Mouse (Mus musculus) forebrain, embryonic 16.5 days (tissue): ENCODE measurements around the gene 4930404H24Rik. TPM values are rescaled to one million over a fixed set of nuclear protein-coding genes. Genes with fewer than 3 reads are reported as not detected.

ENCODE experiments used
- ATAC-seq: fragments of 200-750 bp; cut with Nextera tagmentation; 2 replicates; pipeline ENCODE4 v1.8.0; 2017; ENCODE audit warnings: mild to moderate bottlenecking, moderate library complexity
- H3K27ac ChIP-seq: fragments of 300-500 bp; sonication (generic); 2 replicates; pipeline ENCODE4 v1.5.1; 2014; ENCODE audit warnings: low read length, control low read depth
- H3K27me3 ChIP-seq: fragments of 300-500 bp; sonication (generic); replicated peaks from 2 replicates; pipeline ENCODE4 v1.6.1; 2014; ENCODE audit warnings: low read length; ENCODE audit not compliant: control insufficient read depth, insufficient read depth
- H3K36me3 ChIP-seq: fragments of 300-500 bp; sonication (generic); 2 replicates; pipeline ENCODE4 v1.6.1; 2014; ENCODE audit not compliant: control insufficient read depth, insufficient read depth
- H3K4me1 ChIP-seq: fragments of 300-500 bp; sonication (generic); replicated peaks from 2 replicates; pipeline ENCODE4 v1.6.1; 2014; ENCODE audit warnings: low read length; ENCODE audit not compliant: control insufficient read depth, insufficient read depth
- H3K4me2 ChIP-seq: fragments of 300-500 bp; sonication (generic); 2 replicates; pipeline ENCODE4 v1.6.1; 2014; ENCODE audit warnings: mild to moderate bottlenecking, low read length, control low read depth
- H3K4me3 ChIP-seq: fragments of 300-500 bp; sonication (generic); replicated peaks from 2 replicates; pipeline ENCODE4 v1.5.1; 2014; ENCODE audit warnings: mild to moderate bottlenecking, low read length, control low read depth
- H3K9ac ChIP-seq: fragments of 300-500 bp; sonication (generic); replicated peaks from 2 replicates; pipeline ENCODE4 v1.6.1; 2014; ENCODE audit warnings: low read depth, low read length, control low read depth
- H3K9me3 ChIP-seq: fragments of 300-500 bp; sonication (generic); 2 replicates; pipeline ENCODE4 v1.6.1; 2016; ENCODE audit warnings: low read length; ENCODE audit not compliant: control insufficient read depth
- WGBS: fragments of 180-500 bp; shearing (Covaris S2); extraction: QIAGEN DNeasy Blood & Tissue Kit; methylation state at CpG from one replicate; pipeline ENCODE4 v1.1.7; 2014; 5-methylcytosine and 5-hydroxymethylcytosine counted together
- polyA plus RNA-seq: library from polyadenylated mRNA; unstranded; fragments of >200 nt; fragmentation: Nextera tagmentation; extraction: Ambion mirVana; gene quantifications from 2 replicates; pipeline ENCODE4 v1.2.1, GENCODE M21; 2015

Gene 4930404H24Rik
- polyA plus RNA-seq, 1 experiment from 2014 or later: not detected

DNA sequence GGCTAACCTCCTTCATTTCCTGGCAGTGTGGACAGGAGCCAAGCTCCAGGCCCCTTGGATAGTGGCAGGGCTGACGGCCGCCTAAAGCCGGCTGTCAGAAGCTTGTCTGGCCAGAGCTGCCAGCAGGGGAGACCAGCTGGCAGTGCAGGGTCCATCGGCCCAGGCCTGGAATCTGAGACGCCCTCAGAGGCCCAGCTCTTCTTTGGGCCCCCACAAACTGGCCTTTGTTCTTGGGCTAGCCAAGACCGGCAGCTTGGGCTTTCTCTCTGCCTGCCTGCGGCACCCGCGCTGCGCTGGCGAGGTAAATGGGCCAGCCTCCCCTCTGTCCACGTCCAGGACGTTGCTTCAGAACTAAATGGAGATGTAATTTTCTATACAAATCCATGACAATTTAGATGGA, 4.3 kb downstream of the 4930404H24Rik start:
- Histone ChIP-seq H3K4me1 (peaks cover 45% of the 10 kb centered on the region), H3K4me3 (no peak overlapping the region), H3K4me2 (no peak overlapping the region), H3K27me3 (no peaks in the 10 kb centered on the region), H3K9ac (peak overlapping the region; percentile 25), H3K9me3 (no peaks in the 10 kb centered on the region), H3K27ac (peak overlapping the region; percentile 68), H3K36me3 (no peaks in the 10 kb centered on the region)
- ATAC-seq: peak; percentile 57
- 13% methylated on average over 13 of the region's 13 CpGs for WGBS

DNA sequence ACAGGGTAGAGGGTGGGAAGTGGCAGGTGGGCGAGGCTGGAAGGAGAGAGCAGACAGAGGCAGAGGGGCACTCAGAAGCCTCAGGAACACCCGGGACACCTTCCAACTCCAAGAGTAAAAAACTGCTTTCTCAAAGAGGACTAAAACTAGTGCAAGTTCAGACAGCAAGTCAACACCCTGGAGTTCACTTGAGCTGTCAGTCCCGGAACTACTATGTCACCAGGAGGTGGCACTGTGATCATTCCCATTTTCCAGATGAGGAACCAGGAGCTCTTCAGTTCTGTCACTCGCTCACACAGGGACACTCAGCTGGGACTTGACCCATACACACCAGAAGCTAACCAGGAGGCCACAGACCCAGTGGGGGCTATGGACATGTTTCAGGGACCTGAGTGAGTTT, 6.6 kb downstream of the 4930404H24Rik start:
- H3K27ac ChIP-seq: no peak overlapping the region
- no peak overlapping the region for H3K4me2 ChIP-seq
- H3K9ac ChIP-seq: no peak overlapping the region
- no peak for ATAC-seq
- no peak overlapping the region for H3K4me3 ChIP-seq
- H3K36me3 ChIP-seq: no peaks in the 10 kb centered on the region
- H3K27me3 ChIP-seq: no peaks in the 10 kb centered on the region
- no peaks in the 10 kb centered on the region for H3K9me3 ChIP-seq
- peaks cover 29% of the 10 kb centered on the region for H3K4me1 ChIP-seq
- 72% methylated on average over 4 of the region's 4 CpGs for WGBS

DNA sequence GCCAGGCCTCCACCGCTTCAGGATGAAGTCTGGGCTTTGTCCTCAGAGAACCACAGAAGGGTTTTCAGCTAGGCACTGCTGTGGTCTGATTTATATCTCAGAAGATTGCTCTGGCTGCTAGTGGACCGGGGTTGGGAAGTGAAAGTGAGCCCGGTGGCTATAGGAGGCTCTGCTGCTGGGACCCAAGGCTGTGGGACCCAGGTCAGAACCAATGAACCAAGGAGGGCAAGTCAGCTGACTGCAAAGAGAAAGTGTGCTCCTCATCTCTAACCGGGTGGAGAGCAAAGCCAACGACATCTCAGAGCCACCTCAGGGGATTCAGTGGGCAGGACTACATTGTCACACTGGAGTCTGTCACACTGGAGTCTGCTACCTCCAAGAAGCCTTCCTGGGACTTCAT, 13.8 kb downstream of the 4930404H24Rik start:
- Histone ChIP-seq H3K36me3 (no peaks in the 10 kb centered on the region), H3K27ac (no peak overlapping the region), H3K27me3 (no peaks in the 10 kb centered on the region), H3K9me3 (no peaks in the 10 kb centered on the region), H3K9ac (no peak overlapping the region), H3K4me1 (peaks cover 16% of the 10 kb centered on the region), H3K4me3 (no peak overlapping the region), H3K4me2 (no peak overlapping the region)
- ATAC-seq: no peak
- 89% methylated on average over 5 of the region's 5 CpGs for WGBS

DNA sequence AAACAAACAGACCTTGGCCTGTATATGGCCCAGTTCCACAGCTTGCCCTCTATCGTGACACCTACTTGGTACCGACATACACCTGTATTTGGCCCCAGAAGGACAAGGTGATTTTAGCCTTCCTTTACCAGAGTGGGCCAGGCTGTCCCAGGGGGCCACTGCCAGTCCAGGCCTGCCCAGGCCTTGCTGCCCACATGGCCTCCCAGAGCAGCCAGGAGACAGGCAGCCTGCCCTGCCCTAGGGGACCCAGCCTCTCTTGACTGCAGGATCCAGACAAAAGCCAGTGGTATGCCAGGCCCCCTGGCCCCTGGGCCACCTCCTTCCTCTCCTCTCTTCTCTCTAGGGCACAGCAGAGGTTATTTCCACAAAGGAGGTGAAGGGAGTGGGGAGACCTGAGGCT, 15.4 kb downstream of the 4930404H24Rik start:
- Histone ChIP-seq H3K36me3 (no peaks in the 10 kb centered on the region), H3K4me1 (peaks cover 23% of the 10 kb centered on the region), H3K27ac (no peak overlapping the region), H3K4me2 (no peak overlapping the region), H3K9ac (no peak overlapping the region), H3K9me3 (no peaks in the 10 kb centered on the region), H3K4me3 (no peak overlapping the region), H3K27me3 (no peaks in the 10 kb centered on the region)
- ATAC-seq: no peak
- WGBS: 98% methylated on average over 2 of the region's 2 CpGs

DNA sequence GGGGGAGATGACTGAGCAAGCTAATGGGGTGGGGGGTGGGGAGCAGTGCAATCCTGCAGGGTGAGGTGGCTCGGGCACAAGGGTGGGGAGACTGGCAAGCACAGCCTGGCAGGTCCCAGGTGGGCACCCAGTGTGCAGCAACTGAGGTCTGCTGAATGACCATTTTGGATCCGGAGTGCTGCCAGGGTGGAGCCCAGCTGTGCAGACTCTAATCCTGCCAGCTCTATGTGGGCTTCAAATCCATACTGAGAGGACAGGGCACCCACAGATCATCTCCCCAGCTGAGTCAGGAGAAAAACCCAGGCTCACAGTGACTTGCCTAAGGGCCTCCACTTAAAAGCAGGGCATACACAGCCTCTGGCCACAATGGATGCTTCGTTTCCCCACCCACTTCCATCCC, 15.8 kb downstream of the 4930404H24Rik start:
- ATAC-seq: no peak
- no peaks in the 10 kb centered on the region for H3K36me3 ChIP-seq
- no peaks in the 10 kb centered on the region for H3K9me3 ChIP-seq
- no peak overlapping the region for H3K4me3 ChIP-seq
- no peak overlapping the region for H3K27ac ChIP-seq
- H3K9ac ChIP-seq: no peak overlapping the region
- H3K27me3 ChIP-seq: no peaks in the 10 kb centered on the region
- peaks cover 23% of the 10 kb centered on the region for H3K4me1 ChIP-seq
- WGBS: 51% methylated on average over 3 of the region's 3 CpGs
- H3K4me2 ChIP-seq: no peak overlapping the region

DNA sequence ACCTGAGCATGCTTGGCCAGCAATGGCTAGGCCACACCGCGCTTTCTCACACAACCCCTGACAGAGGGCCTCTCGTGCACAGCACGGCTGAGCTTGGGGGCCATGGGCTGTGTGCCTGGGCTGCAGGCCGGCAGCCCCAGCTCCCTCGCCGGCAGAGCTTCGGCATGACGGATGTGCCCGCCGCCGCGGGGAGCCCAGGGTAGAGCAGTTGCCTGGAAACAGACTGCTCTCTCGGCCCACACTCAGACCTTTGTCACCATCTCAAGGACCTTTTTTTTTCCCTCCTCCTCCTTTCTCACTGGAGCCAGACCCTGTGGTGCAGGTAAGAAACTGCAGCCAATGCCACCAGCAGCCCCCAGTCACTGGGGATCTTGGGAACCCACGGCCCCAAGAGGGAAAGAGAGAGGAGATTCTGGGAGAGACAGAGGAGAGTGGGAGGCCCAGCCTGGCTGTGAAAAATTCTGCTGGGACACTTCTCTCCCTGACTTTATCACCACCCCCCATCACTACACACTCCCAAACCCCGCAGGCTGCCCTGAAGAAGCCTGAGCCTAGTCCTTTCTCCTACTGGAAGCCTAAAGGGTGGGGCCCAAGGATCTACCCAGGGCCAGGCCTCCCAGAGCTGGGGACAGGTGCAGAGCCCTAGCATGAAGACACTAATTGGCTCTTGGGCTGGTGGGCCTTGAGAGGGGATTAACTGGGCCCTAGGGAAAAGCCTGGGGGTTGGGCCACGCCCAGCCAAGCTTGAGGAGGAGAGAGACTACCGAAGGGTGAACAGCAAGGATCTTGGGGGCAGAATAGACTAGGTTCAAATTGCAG, 16.8 kb downstream of the 4930404H24Rik start:
- Histone ChIP-seq H3K4me2 (no peak overlapping the region), H3K4me3 (no peak overlapping the region), H3K36me3 (no peaks in the 10 kb centered on the region), H3K9ac (peak overlapping the region; percentile 31), H3K27ac (peak overlapping the region; percentile 25; the same call in 1 of the 2 replicates), H3K9me3 (no peaks in the 10 kb centered on the region), H3K27me3 (no peaks in the 10 kb centered on the region), H3K4me1 (peaks cover 23% of the 10 kb centered on the region)
- peak; percentile 65 for ATAC-seq
- WGBS: 9% methylated on average over 18 of the region's 18 CpGs

DNA sequence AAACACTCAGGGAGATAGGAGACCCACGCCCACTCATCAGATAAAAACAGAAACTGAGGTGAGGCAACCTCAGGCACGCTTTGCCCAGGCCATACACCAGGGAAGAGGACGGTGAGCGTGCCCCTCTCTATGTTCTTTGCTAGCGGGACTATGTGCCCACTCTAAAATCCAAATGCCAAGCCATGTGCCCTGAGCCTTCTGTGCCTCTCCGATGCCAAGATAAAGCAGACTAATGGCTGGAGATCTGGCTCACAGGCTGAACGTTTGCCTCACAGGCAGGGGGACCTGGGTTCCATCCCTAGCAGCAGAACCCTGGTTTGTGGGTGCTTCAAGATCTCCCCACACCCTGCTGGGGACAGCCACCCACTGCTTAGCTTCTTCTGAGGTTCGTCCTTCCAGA, 17.5 kb downstream of the 4930404H24Rik start:
- H3K4me1 ChIP-seq: peaks cover 23% of the 10 kb centered on the region
- H3K36me3 ChIP-seq: no peaks in the 10 kb centered on the region
- no peak overlapping the region for H3K9ac ChIP-seq
- H3K4me3 ChIP-seq: no peak overlapping the region
- 77% methylated on average over 8 of the region's 8 CpGs for WGBS
- no peak overlapping the region for H3K27ac ChIP-seq
- H3K9me3 ChIP-seq: no peaks in the 10 kb centered on the region
- no peaks in the 10 kb centered on the region for H3K27me3 ChIP-seq
- no peak overlapping the region for H3K4me2 ChIP-seq
- ATAC-seq: no peak

DNA sequence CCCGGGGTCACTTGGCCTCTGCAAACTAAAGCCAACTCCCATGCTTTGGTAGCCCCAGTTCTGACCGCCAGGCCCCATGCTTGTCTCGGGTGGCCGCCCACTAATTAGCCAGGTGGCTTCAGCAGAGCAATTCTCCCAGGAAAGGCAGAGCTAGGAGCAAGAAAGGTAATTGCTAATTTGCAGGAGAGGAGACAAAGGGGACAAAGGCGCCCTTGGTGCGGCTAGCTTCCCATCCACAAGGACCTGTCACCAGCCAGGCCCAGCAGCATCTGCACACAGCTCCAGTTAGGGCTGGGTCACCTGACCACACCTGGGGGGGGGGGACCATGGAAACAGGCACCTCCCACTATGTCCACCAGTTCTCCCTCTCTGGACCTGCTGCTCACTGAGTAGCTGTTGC, 19.0 kb downstream of the 4930404H24Rik start:
- ATAC-seq: no peak
- H3K4me3 ChIP-seq: no peak overlapping the region
- no peaks in the 10 kb centered on the region for H3K9me3 ChIP-seq
- H3K36me3 ChIP-seq: no peaks in the 10 kb centered on the region
- no peak overlapping the region for H3K9ac ChIP-seq
- WGBS: 23% methylated on average over 6 of the region's 6 CpGs
- H3K4me1 ChIP-seq: peaks cover 23% of the 10 kb centered on the region
- no peak overlapping the region for H3K4me2 ChIP-seq
- H3K27me3 ChIP-seq: no peaks in the 10 kb centered on the region
- H3K27ac ChIP-seq: no peak overlapping the region

DNA sequence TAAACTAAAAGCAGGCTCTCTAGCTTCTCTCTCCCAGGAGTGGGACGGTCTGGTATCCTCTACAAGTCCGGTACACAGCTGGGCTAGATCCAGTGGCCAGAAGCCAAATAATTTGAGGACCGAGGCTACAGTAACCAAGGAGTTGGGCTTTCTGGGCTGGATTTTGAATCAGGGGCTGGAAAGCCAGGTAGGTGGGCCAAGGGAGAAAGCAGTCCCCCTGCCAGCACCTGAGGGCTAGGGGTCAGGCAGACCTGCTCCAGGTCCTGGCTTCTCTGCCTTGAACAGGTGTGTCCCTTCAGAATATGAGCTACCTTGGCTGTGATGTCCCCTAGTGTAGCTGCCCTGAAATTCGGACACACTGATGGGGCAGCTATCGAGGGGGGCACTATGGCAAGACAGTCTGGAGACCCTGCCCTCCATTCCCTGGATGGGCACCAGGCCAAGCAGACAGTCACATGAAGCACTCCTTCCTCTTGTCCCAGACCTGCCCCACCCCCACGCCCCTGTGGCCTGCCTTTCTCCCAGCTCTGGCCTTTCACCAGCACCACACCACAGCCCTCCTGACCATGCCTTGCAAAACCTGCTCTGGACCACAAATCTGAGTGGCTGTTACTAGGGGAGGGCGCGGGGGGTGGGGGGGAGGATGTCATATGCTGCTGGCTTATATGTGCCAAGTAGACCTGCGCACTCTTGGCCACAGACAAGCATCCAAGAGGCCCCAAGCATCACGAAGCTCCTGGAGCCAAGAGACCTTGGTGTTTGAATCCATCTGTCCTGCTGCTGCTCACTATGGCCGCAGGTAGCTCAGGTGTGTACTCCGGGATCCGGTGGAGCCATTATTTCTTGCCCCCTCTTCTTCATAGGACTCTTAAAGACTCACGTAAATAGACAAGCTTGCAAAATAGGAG, 20.1 kb downstream of the 4930404H24Rik start:
- H3K4me1 ChIP-seq: peaks cover 23% of the 10 kb centered on the region
- H3K9ac ChIP-seq: no peak overlapping the region

More for the DNA sequence above, 20.1 kb downstream of the 4930404H24Rik start:
- H3K9me3 ChIP-seq: no peaks in the 10 kb centered on the region
- H3K27me3 ChIP-seq: no peaks in the 10 kb centered on the region
- 72% methylated on average over 14 of the region's 14 CpGs for WGBS
- H3K4me2 ChIP-seq: no peak overlapping the region
- no peak for ATAC-seq
- no peak overlapping the region for H3K4me3 ChIP-seq
- H3K36me3 ChIP-seq: no peaks in the 10 kb centered on the region
- no peak overlapping the region for H3K27ac ChIP-seq
